Mouse (Mus musculus) stomach, postnatal 0 days (tissue): ENCODE measurements around the gene Srr. TPM values are rescaled to one million over a fixed set of nuclear protein-coding genes. Genes with fewer than 3 reads are reported as not detected.

Experiments
- ATAC-seq: fragments of 200-750 bp; cut with Nextera tagmentation; 2 replicates; pipeline ENCODE4 v1.8.0; 2017; ENCODE audit not compliant: low FRiP score, low TSS enrichment
- DNase-seq: peaks from one replicate; pipeline ENCODE4 v3.0.0-alpha.2; 2016; ENCODE audit warnings: low spot score
- H3K27ac ChIP-seq: fragments of 300-500 bp; sonication (generic); replicated peaks from 2 replicates; pipeline ENCODE4 v1.5.1; 2014; ENCODE audit warnings: mild to moderate bottlenecking, control low read depth
- H3K27me3 ChIP-seq: fragments of 300-500 bp; sonication (generic); 2 replicates; pipeline ENCODE4 v1.6.1; 2014; ENCODE audit warnings: low read length; ENCODE audit not compliant: control insufficient read depth, insufficient read depth
- H3K36me3 ChIP-seq: fragments of 300-500 bp; sonication (generic); 2 replicates; pipeline ENCODE4 v1.6.1; 2014; ENCODE audit warnings: low read length, mixed read lengths; ENCODE audit not compliant: control insufficient read depth, insufficient read depth
- H3K4me1 ChIP-seq: fragments of 300-500 bp; sonication (generic); replicated peaks from 2 replicates; pipeline ENCODE4 v1.6.1; 2014; ENCODE audit warnings: antibody characterized with exemption; ENCODE audit not compliant: control insufficient read depth, insufficient read depth
- H3K4me2 ChIP-seq: fragments of 300-500 bp; sonication (generic); replicated peaks from 2 replicates; pipeline ENCODE4 v1.6.1; 2014; ENCODE audit warnings: low read depth, mild to moderate bottlenecking, control low read depth, moderate library complexity
- H3K4me3 ChIP-seq: fragments of 300-500 bp; sonication (generic); 2 replicates; pipeline ENCODE4 v1.5.1; 2014; ENCODE audit warnings: low read depth, low read length, control low read depth
- H3K9ac ChIP-seq: fragments of 300-500 bp; sonication (generic); 2 replicates; pipeline ENCODE4 v1.6.1; 2014; ENCODE audit warnings: mild to moderate bottlenecking, low read length, control low read depth, mixed read lengths
- H3K9me3 ChIP-seq: fragments of 300-500 bp; sonication (generic); 2 replicates; pipeline ENCODE4 v1.6.1; 2016; ENCODE audit warnings: low read length; ENCODE audit not compliant: control insufficient read depth
- CTCF ChIP-seq: IDR thresholded peaks from 2 replicates; pipeline ENCODE4 v1.5.1; 2016; ENCODE audit warnings: antibody characterized with exemption, low read depth, mild to moderate bottlenecking, moderate library complexity
- EP300 ChIP-seq: optimal IDR thresholded peaks from 2 replicates; pipeline ENCODE3; 2016; ENCODE audit warnings: antibody characterized with exemption
- WGBS: fragments of 180-500 bp; shearing (Covaris S2); extraction: QIAGEN DNeasy Blood & Tissue Kit; methylation state at CpG from one replicate; pipeline ENCODE4 v1.1.7; 2014; 5-methylcytosine and 5-hydroxymethylcytosine counted together
- polyA plus RNA-seq: library from polyadenylated mRNA; unstranded; fragments of >200 nt; fragmentation: Nextera tagmentation; extraction: Ambion mirVana; gene quantifications from 2 replicates; pipeline ENCODE4 v1.2.1, GENCODE M21; 2015

Srr gene
- polyA plus RNA-seq, 1 experiment from 2014 or later: 8.0 TPM

DNA sequence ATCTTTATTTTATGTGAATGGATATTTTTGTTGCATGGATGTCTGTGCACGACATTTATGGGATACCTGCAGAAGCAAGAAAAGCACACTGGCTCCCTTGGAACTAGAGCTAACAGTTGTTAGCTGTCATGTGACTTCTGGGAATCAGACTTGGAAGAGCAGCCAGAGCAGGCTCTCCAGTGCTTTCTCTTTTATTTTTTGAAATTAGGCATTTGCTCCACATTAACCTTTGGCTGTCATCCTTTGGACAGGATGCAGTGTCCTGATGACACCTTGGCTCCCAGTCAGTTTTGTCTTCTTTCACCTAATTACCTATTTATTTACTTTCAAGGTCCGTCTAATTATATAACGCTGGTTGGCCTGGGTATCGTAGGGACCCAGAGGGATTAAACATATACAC, 31.1 kb downstream of the Srr start:
- Histone ChIP-seq H3K9me3 (no peaks in the 10 kb centered on the region), H3K36me3 (no peaks in the 10 kb centered on the region), H3K27ac (no peak overlapping the region), H3K27me3 (no peaks in the 10 kb centered on the region), H3K4me1 (no peaks in the 10 kb centered on the region; the same call in 1 of the 2 replicates), H3K4me3 (no peak overlapping the region), H3K9ac (no peak overlapping the region), H3K4me2 (no peak overlapping the region)
- 78% methylated on average over 4 of the region's 4 CpGs for WGBS
- DNase-seq (no peak), ATAC-seq (no peak)
- no peak for TF ChIP-seq EP300
- no peak for TF ChIP-seq CTCF

DNA sequence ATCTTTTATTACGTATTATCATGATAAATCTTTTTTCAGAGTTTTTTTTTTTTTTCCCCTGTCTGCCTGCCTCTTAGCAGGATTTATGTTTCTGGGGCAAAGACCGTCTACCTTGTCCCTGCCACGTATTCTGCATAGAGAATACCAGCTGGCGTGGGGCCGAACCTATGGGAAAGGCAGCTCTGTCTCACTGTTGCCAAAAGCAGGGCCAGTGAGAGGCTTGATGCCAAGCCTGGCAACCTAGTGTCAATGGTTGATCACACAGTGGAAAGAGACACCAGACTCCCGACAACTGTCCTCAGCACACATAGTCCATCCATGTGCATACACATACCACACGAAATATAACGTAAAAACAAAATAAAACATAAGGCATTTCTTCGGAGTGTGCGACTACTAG, 42.6 kb downstream of the Srr start:
- H3K27ac ChIP-seq: no peak overlapping the region
- H3K4me3 ChIP-seq: no peak overlapping the region
- H3K36me3 ChIP-seq: no peaks in the 10 kb centered on the region
- no peak overlapping the region for H3K4me2 ChIP-seq
- no peak overlapping the region for H3K9ac ChIP-seq
- no peaks in the 10 kb centered on the region for H3K4me1 ChIP-seq
- no peak for TF ChIP-seq EP300
- TF ChIP-seq CTCF: no peak
- WGBS: 91% methylated on average over 10 of the region's 10 CpGs
- no peaks in the 10 kb centered on the region for H3K27me3 ChIP-seq
- ATAC-seq (no peak), DNase-seq (no peak)
- H3K9me3 ChIP-seq: no peaks in the 10 kb centered on the region

DNA sequence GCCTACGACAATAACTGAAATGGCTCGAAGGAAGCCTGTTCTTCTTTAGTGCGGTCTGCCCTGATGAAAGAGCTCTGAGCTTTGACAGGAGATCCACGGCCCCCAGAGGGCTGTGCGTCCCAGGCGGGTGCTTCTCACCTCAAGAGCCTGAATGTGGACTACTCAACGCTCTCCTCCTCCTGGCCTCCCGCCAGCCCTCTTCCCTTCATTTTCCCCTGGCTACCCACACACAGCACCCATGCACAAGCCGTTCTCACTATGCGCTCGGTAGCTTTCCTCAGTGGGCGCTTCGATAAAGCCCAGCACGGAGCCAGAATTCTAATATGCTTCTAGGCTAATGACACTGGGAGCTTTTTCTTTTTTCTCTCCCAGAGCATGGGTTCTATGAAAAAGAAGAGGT, 43.8 kb downstream of the Srr start:
- DNase-seq (peak; percentile 41), ATAC-seq (no peak)
- no peak overlapping the region for H3K4me3 ChIP-seq
- WGBS: 53% methylated on average over 14 of the region's 14 CpGs
- H3K36me3 ChIP-seq: no peaks in the 10 kb centered on the region
- H3K27me3 ChIP-seq: no peaks in the 10 kb centered on the region
- peak overlapping the region; percentile 69 for H3K27ac ChIP-seq
- no peak for TF ChIP-seq CTCF
- TF ChIP-seq EP300: no peak
- peak overlapping the region; percentile 14; the same call in 1 of the 2 replicates for H3K4me2 ChIP-seq
- no peaks in the 10 kb centered on the region for H3K4me1 ChIP-seq
- H3K9me3 ChIP-seq: no peaks in the 10 kb centered on the region
- peak overlapping the region; percentile 35; the same call in 1 of the 2 replicates for H3K9ac ChIP-seq

DNA sequence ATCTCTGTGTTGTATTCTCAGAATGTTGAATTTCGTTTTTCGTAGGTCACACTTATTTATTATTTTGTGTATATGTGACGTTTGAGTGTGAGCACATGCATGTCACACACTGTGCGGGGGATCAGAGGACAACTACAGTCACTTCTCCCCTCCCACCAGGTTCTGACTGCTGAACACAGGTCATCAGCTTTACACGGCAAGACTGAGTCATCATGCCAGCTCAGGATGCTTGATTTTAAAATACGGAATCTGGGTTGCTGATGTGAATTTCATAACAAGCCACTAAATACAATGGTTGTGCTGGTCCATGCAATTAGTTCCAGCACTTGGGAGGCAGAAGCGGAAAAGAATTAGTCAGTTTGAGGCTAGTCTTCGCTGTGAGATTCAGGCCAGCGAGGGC, 44.7 kb downstream of the Srr start:
- 74% methylated on average over 9 of the region's 9 CpGs for WGBS
- Histone ChIP-seq H3K27me3 (no peaks in the 10 kb centered on the region), H3K4me1 (0 out of 2 replicates have a peak, but pooled peaks cover 2% of the 10 kb centered on the region), H3K4me2 (no peak overlapping the region), H3K36me3 (no peaks in the 10 kb centered on the region), H3K9ac (no peak overlapping the region), H3K4me3 (no peak overlapping the region), H3K9me3 (no peaks in the 10 kb centered on the region), H3K27ac (0 out of 2 replicates have a peak overlapping the region, but pooled peaks have one; percentile 31)
- ATAC-seq (peak; percentile 52), DNase-seq (no peak)
- TF ChIP-seq EP300 (no peak), CTCF (no peak)

DNA sequence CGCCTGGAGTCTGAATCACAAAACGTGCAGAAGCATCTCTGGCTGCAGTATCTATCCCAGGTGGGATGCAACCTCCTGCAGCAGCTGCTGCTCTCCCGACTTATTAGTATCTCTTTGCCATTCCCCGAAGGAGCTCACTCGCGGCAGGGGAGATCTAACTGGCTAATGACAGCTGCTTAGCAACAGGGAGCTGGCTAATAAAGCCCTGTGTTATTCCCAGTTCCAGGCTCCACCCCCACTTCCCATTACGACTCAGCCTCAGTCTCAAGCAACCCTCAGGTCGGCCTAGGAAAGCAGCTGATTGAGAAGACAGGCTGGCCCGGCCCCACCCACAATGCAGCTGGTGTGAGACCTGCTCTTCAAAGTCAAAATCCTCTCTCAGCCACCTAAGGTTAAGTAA, 48.9 kb downstream of the Srr start:
- no peaks in the 10 kb centered on the region for H3K9me3 ChIP-seq
- no peak overlapping the region for H3K9ac ChIP-seq
- 6% methylated on average over 9 of the region's 9 CpGs for WGBS
- 0 out of 2 replicates have a peak overlapping the region, but pooled peaks have one; percentile 49 for H3K27ac ChIP-seq
- H3K4me3 ChIP-seq: no peak overlapping the region
- no peak for TF ChIP-seq EP300
- DNase-seq (peak; percentile 71), ATAC-seq (peak; percentile 84)
- H3K4me1 ChIP-seq: 0 out of 2 replicates have a peak, but pooled peaks cover 2% of the 10 kb centered on the region
- H3K4me2 ChIP-seq: peak overlapping the region; percentile 37
- H3K36me3 ChIP-seq: no peaks in the 10 kb centered on the region
- no peaks in the 10 kb centered on the region for H3K27me3 ChIP-seq

DNA sequence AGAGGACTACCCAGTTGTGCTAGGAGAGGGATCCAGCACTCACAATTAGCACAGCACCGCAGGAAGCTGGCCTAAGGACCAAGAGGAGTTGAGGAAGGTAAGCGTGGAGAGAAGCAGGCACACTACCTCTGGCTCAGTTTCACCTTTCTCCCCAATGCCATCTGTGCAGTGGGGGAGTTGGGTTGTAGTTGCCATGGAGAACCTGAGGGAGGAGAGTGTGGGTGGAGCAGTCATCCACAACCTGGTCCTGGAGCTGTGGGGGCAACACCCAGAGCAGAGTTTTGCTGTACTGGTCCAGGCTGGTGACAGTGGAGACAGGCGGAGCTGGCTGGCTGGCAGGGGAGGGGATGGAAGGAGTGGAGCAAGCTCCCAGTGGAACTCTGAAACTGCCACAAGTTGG, 51.1 kb downstream of the Srr start:
- H3K27ac ChIP-seq: peak overlapping the region; percentile 40; the same call in 1 of the 2 replicates
- no peak for DNase-seq

More for the DNA sequence above, 51.1 kb downstream of the Srr start:
- no peak overlapping the region for H3K9ac ChIP-seq
- H3K27me3 ChIP-seq: no peaks in the 10 kb centered on the region
- WGBS: 72% methylated on average over 3 of the region's 3 CpGs
- H3K36me3 ChIP-seq: no peaks in the 10 kb centered on the region
- no peak for ATAC-seq
- H3K4me1 ChIP-seq: 0 out of 2 replicates have a peak, but pooled peaks cover 2% of the 10 kb centered on the region
- H3K4me3 ChIP-seq: no peak overlapping the region
- no peak for TF ChIP-seq EP300
- no peak overlapping the region for H3K4me2 ChIP-seq
- H3K9me3 ChIP-seq: no peaks in the 10 kb centered on the region
